Mouse (Mus musculus) forebrain, postnatal 0 days (tissue): ENCODE results near the gene Prx. TPM values are rescaled to one million over a fixed set of nuclear protein-coding genes. Genes with fewer than 3 reads are reported as not detected.

Experiments
- ATAC-seq: fragments of 200-750 bp; cut with Nextera tagmentation; 2 replicates; pipeline ENCODE4 v1.8.0; 2017; ENCODE audit warnings: mild to moderate bottlenecking, moderate library complexity
- DNase-seq: peaks from one replicate; pipeline ENCODE4 v3.0.0-alpha.2; 2015
- H3K27ac ChIP-seq: fragments of 300-500 bp; sonication (generic); 2 replicates; pipeline ENCODE4 v1.5.1; 2014; ENCODE audit warnings: low read depth, mild to moderate bottlenecking, antibody characterized with exemption, low read length, moderate library complexity, mixed read lengths
- H3K27me3 ChIP-seq: fragments of 300-500 bp; sonication (generic); 2 replicates; pipeline ENCODE4 v1.6.1; 2014; ENCODE audit warnings: mild to moderate bottlenecking, low read length, mixed read lengths; ENCODE audit not compliant: insufficient read depth
- H3K36me3 ChIP-seq: fragments of 300-500 bp; sonication (generic); 2 replicates; pipeline ENCODE4 v1.6.1; 2014; ENCODE audit warnings: mild to moderate bottlenecking, moderate library complexity; ENCODE audit not compliant: insufficient read depth
- H3K4me1 ChIP-seq: fragments of 300-500 bp; sonication (generic); 2 replicates; pipeline ENCODE4 v1.6.1; 2014; ENCODE audit warnings: antibody characterized with exemption; ENCODE audit not compliant: insufficient read depth
- H3K4me2 ChIP-seq: fragments of 300-500 bp; sonication (generic); 2 replicates; pipeline ENCODE4 v1.6.1; 2014; ENCODE audit warnings: low read depth, mild to moderate bottlenecking, moderate library complexity
- H3K4me3 ChIP-seq: fragments of 300-500 bp; sonication (generic); 2 replicates; pipeline ENCODE4 v1.5.1; 2014; ENCODE audit warnings: low read depth, low read length, mixed read lengths
- H3K9ac ChIP-seq: fragments of 300-500 bp; sonication (generic); 2 replicates; pipeline ENCODE4 v1.6.1; 2014; ENCODE audit warnings: mild to moderate bottlenecking
- H3K9me3 ChIP-seq: fragments of 300-500 bp; sonication (generic); 2 replicates; pipeline ENCODE4 v1.6.1; 2016; ENCODE audit warnings: low read length
- CTCF ChIP-seq: sonication (generic); IDR thresholded peaks from 2 replicates; pipeline ENCODE4 v1.5.1; 2016; ENCODE audit warnings: antibody characterized with exemption, control low read depth, low read depth
- WGBS: fragments of 180-500 bp; shearing (Covaris S2); extraction: QIAGEN DNeasy Blood & Tissue Kit; methylation state at CpG from one replicate; pipeline ENCODE4 v1.1.7; 2014; 5-methylcytosine and 5-hydroxymethylcytosine counted together
- polyA plus RNA-seq: library from polyadenylated mRNA; unstranded; fragments of >200 nt; fragmentation: Nextera tagmentation; extraction: Ambion mirVana; gene quantifications from 2 replicates; pipeline ENCODE4 v1.2.1, GENCODE M21; 2015
- total RNA-seq: library from RNA; depleted of rRNA; stranded (reverse); fragments of >200 nt; gene quantifications from 2 replicates; pipeline ENCODE4 v1.2.3, GENCODE M21; 2014

The Prx gene
- total and polyA plus RNA-seq, 2 experiments from 2014 or later: 1.4 to 2.4 TPM

- H3K36me3 ChIP-seq: no peaks in the 10 kb centered on the region
- DNase-seq (no peak), ATAC-seq (no peak)
- no peak for TF ChIP-seq CTCF
- H3K4me3 ChIP-seq: no peak overlapping the region
- H3K9ac ChIP-seq: no peak overlapping the region
- no peak overlapping the region for H3K4me2 ChIP-seq
- H3K9me3 ChIP-seq: no peaks in the 10 kb centered on the region
- H3K27me3 ChIP-seq: no peaks in the 10 kb centered on the region
- WGBS: 84% methylated on average over 1 of the region's 1 CpGs
- no peak overlapping the region for H3K27ac ChIP-seq
- no peaks in the 10 kb centered on the region for H3K4me1 ChIP-seq
These were observed 21.5 kb downstream of the Prx start for GRCm38 (mm10) chr7:27520599-27520998.

GRCm38 (mm10) chr7:27522967-27523366 lies 23.8 kb downstream of the Prx start, which contains the start of gene Hipk4:
Gene Hipk4 (plus strand): TSS chr7:27523267.
- Histone ChIP-seq H3K27me3 (no peaks in the 10 kb centered on the region), H3K9me3 (no peaks in the 10 kb centered on the region), H3K9ac (no peak within 1 kb of the TSS), H3K4me1 (no peaks in the 10 kb centered on the region), H3K4me2 (no peak within 1 kb of the TSS), H3K27ac (no peak within 1 kb of the TSS), H3K4me3 (no peak within 1 kb of the TSS), H3K36me3 (no peaks in the 10 kb centered on the region)
- DNase-seq (no peak), ATAC-seq (no peak)
- 55% methylated on average over 5 of the region's 5 CpGs for WGBS
- TF ChIP-seq CTCF: no peak

DNA sequence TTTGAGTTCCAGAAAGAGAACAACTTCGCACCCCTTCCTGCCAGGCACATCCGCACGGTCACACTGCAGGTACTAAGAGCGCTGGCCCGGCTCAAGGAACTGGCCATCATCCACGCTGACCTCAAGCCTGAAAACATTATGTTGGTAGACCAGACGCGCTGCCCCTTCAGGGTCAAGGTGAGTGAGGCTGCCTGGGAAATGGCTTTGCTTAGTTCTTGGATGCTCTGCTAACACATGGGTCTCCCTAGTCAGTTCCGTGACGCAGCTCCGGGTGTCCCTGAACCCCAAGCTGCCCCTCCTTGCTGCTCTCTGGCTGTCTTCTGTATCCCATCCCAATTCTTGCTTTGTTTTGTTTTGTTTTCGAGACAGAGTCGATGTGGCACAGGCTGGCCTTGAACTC lies 24.7 kb downstream of the Prx start:
- no peak overlapping the region for H3K9ac ChIP-seq
- 0 out of 2 replicates have a peak, but pooled peaks cover 1% of the 10 kb centered on the region for H3K36me3 ChIP-seq
- ATAC-seq (no peak), DNase-seq (no peak)
- no peak for TF ChIP-seq CTCF
- no peaks in the 10 kb centered on the region for H3K9me3 ChIP-seq
- no peak overlapping the region for H3K27ac ChIP-seq
- H3K27me3 ChIP-seq: no peaks in the 10 kb centered on the region
- no peak overlapping the region for H3K4me2 ChIP-seq
- WGBS: 96% methylated on average over 13 of the region's 13 CpGs
- no peaks in the 10 kb centered on the region for H3K4me1 ChIP-seq
- no peak overlapping the region for H3K4me3 ChIP-seq

- Histone ChIP-seq H3K4me2 (no peak overlapping the region), H3K4me1 (no peaks in the 10 kb centered on the region), H3K4me3 (no peak overlapping the region), H3K27ac (no peak overlapping the region), H3K9me3 (no peaks in the 10 kb centered on the region), H3K27me3 (no peaks in the 10 kb centered on the region), H3K9ac (no peak overlapping the region), H3K36me3 (peaks cover 15% of the 10 kb centered on the region)
- ATAC-seq: peak; percentile 89
- peak; percentile 96 for TF ChIP-seq CTCF
- peak; percentile 91 for DNase-seq
- 20% methylated on average over 10 of the region's 10 CpGs for WGBS
These were observed 27.1 kb downstream of the Prx start for GRCm38 (mm10) chr7:27526039-27526827.

DNA sequence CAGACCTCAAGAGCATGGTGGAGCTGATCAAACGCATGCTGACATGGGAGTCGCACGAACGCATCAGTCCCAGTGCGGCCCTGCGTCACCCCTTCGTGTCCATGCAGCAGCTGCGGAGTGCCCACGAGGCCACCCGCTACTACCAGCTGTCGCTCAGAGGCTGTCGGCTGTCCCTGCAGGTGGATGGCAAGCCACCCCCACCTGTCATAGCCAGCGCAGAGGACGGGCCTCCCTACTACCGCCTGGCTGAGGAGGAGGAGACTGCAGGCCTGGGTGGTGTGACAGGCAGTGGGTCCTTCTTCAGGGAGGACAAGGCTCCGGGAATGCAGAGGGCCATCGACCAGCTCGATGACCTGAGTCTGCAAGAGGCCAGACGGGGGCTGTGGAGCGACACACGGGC lies 29.9 kb downstream of the Prx start:
- Histone ChIP-seq H3K36me3 (peaks cover 39% of the 10 kb centered on the region), H3K27me3 (no peaks in the 10 kb centered on the region), H3K4me1 (no peaks in the 10 kb centered on the region), H3K27ac (no peak overlapping the region), H3K4me3 (no peak overlapping the region), H3K9ac (no peak overlapping the region), H3K9me3 (no peaks in the 10 kb centered on the region), H3K4me2 (no peak overlapping the region)
- WGBS: 85% methylated on average over 21 of the region's 21 CpGs
- DNase-seq: no peak
- no peak for TF ChIP-seq CTCF
- ATAC-seq: no peak

GRCm38 (mm10) chr7:27530937-27531336 lies 31.8 kb downstream of the Prx start:
- TF ChIP-seq CTCF: 0 out of 2 replicates have a peak, but pooled peaks have one; percentile 7
- Histone ChIP-seq H3K4me1 (no peaks in the 10 kb centered on the region), H3K27me3 (no peaks in the 10 kb centered on the region), H3K36me3 (peaks cover 52% of the 10 kb centered on the region), H3K9ac (no peak overlapping the region), H3K9me3 (no peaks in the 10 kb centered on the region), H3K4me3 (no peak overlapping the region), H3K27ac (no peak overlapping the region), H3K4me2 (no peak overlapping the region)
- DNase-seq (no peak), ATAC-seq (no peak)
- WGBS: 78% methylated on average over 3 of the region's 3 CpGs

- 92% methylated on average over 10 of the region's 10 CpGs for WGBS
- Histone ChIP-seq H3K9me3 (no peaks in the 10 kb centered on the region), H3K36me3 (peaks cover 60% of the 10 kb centered on the region), H3K9ac (no peak overlapping the region), H3K27me3 (no peaks in the 10 kb centered on the region), H3K4me2 (no peak overlapping the region), H3K4me3 (no peak overlapping the region), H3K4me1 (no peaks in the 10 kb centered on the region), H3K27ac (no peak overlapping the region)
- ATAC-seq (no peak), DNase-seq (no peak)
- no peak for TF ChIP-seq CTCF
These were observed 32.6 kb downstream of the Prx start for GRCm38 (mm10) chr7:27531707-27532106.
